Mouse (Mus musculus) forebrain, embryonic 11.5 days (tissue): ENCODE data around the gene Smim23. TPM values are rescaled to one million over a fixed set of nuclear protein-coding genes. Genes with fewer than 3 reads are reported as not detected.

Experiments used
- ATAC-seq: fragments of 200-750 bp; cut with Nextera tagmentation; replicated peaks from 2 replicates; pipeline ENCODE4 v1.8.0; 2017; ENCODE audit warnings: moderate TSS enrichment; ENCODE audit not compliant: low FRiP score
- DNase-seq: peaks from one replicate; pipeline ENCODE4 v3.0.0-alpha.2; 2017; ENCODE audit warnings: low spot score
- H3K27ac ChIP-seq: fragments of 300-500 bp; sonication (generic); 2 replicates; pipeline ENCODE4 v1.5.1; 2014; ENCODE audit warnings: low read depth, low read length
- H3K27me3 ChIP-seq: fragments of 300-500 bp; sonication (generic); 2 replicates; pipeline ENCODE4 v1.6.1; 2014; ENCODE audit warnings: mild to moderate bottlenecking, low read length, mixed read lengths; ENCODE audit not compliant: control insufficient read depth, insufficient read depth
- H3K36me3 ChIP-seq: fragments of 300-500 bp; sonication (generic); 2 replicates; pipeline ENCODE4 v1.6.1; 2014; ENCODE audit warnings: mild to moderate bottlenecking, low read length, moderate library complexity, mixed read lengths; ENCODE audit not compliant: control insufficient read depth, insufficient read depth
- H3K4me1 ChIP-seq: fragments of 300-500 bp; sonication (generic); replicated peaks from 2 replicates; pipeline ENCODE4 v1.6.1; 2014; ENCODE audit warnings: low read length, mixed read lengths; ENCODE audit not compliant: control insufficient read depth, insufficient read depth
- H3K4me2 ChIP-seq: fragments of 300-500 bp; sonication (generic); 2 replicates; pipeline ENCODE4 v1.6.1; 2014; ENCODE audit warnings: low read depth, mild to moderate bottlenecking, low read length, moderate library complexity, mixed read lengths; ENCODE audit not compliant: severe bottlenecking
- H3K4me3 ChIP-seq: fragments of 300-500 bp; sonication (generic); 2 replicates; pipeline ENCODE4 v1.5.1; 2014; ENCODE audit warnings: low read depth, low read length
- H3K9ac ChIP-seq: fragments of 300-500 bp; sonication (generic); 2 replicates; pipeline ENCODE4 v1.6.1; 2014; ENCODE audit warnings: low read length
- H3K9me3 ChIP-seq: fragments of 300-500 bp; sonication (generic); 2 replicates; pipeline ENCODE4 v1.6.1; 2016; ENCODE audit warnings: low read length, mixed read lengths; ENCODE audit not compliant: control insufficient read depth
- WGBS: fragments of 180-500 bp; shearing (Covaris S2); extraction: QIAGEN DNeasy Blood & Tissue Kit; methylation state at CpG from one replicate; pipeline ENCODE4 v1.1.7; 2014; 5-methylcytosine and 5-hydroxymethylcytosine counted together
- polyA plus RNA-seq: library from polyadenylated mRNA; unstranded; fragments of >200 nt; fragmentation: Nextera tagmentation; extraction: Ambion mirVana; gene quantifications from 2 replicates; pipeline ENCODE4 v1.2.1, GENCODE M21; 2014

Smim23 gene
- not detected in 2 replicates for polyA plus RNA-seq

GRCm38 (mm10) chr11:32824505-32824904, at the start of gene Smim23:
Smim23 (minus strand) TSS chr11:32824605.
- H3K9ac ChIP-seq: no peak within 1 kb of the TSS
- no peaks in the 10 kb centered on the region for H3K4me1 ChIP-seq
- no peak within 1 kb of the TSS for H3K4me2 ChIP-seq
- H3K4me3 ChIP-seq: no peak within 1 kb of the TSS
- no peaks in the 10 kb centered on the region for H3K9me3 ChIP-seq
- DNase-seq: no peak
- H3K27ac ChIP-seq: no peak within 1 kb of the TSS
- H3K27me3 ChIP-seq: no peaks in the 10 kb centered on the region
- H3K36me3 ChIP-seq: no peaks in the 10 kb centered on the region
- ATAC-seq: no peak
- 82% methylated on average over 1 of the region's 1 CpGs for WGBS

GRCm38 (mm10) chr11:32868619-32869383, 44.4 kb upstream of the Smim23 start:
- WGBS: 87% methylated on average over 10 of the region's 10 CpGs
- Histone ChIP-seq H3K4me1 (no peaks in the 10 kb centered on the region), H3K9ac (no peak overlapping the region), H3K9me3 (no peaks in the 10 kb centered on the region), H3K36me3 (no peaks in the 10 kb centered on the region), H3K4me3 (no peak overlapping the region), H3K27ac (no peak overlapping the region), H3K27me3 (no peaks in the 10 kb centered on the region), H3K4me2 (no peak overlapping the region)
- peak; percentile 39 for DNase-seq
- no peak for ATAC-seq

GRCm38 (mm10) chr11:32864615-32865014, 40.2 kb upstream of the Smim23 start:
- DNase-seq: peak; percentile 7
- WGBS: 93% methylated on average over 5 of the region's 5 CpGs

GRCm38 (mm10) chr11:32857418-32857879, 33.0 kb upstream of the Smim23 start:
- DNase-seq (peak; percentile 61), ATAC-seq (no peak)
- H3K36me3 ChIP-seq: no peaks in the 10 kb centered on the region
- H3K4me3 ChIP-seq: no peak overlapping the region
- H3K9me3 ChIP-seq: no peaks in the 10 kb centered on the region
- H3K9ac ChIP-seq: no peak overlapping the region
- no peaks in the 10 kb centered on the region; the same call in 1 of the 2 replicates for H3K4me1 ChIP-seq
- WGBS: 63% methylated on average over 8 of the region's 8 CpGs
- H3K27ac ChIP-seq: no peak overlapping the region
- H3K27me3 ChIP-seq: no peaks in the 10 kb centered on the region
- H3K4me2 ChIP-seq: no peak overlapping the region

More at GRCm38 (mm10) chr11:32864615-32865014, 40.2 kb upstream of the Smim23 start:
- Histone ChIP-seq H3K36me3 (no peaks in the 10 kb centered on the region), H3K27me3 (no peaks in the 10 kb centered on the region), H3K9me3 (no peaks in the 10 kb centered on the region), H3K4me3 (no peak overlapping the region), H3K9ac (no peak overlapping the region), H3K4me1 (no peaks in the 10 kb centered on the region), H3K4me2 (no peak overlapping the region), H3K27ac (no peak overlapping the region)
- no peak for ATAC-seq

GRCm38 (mm10) chr11:32846682-32847222, 22.3 kb upstream of the Smim23 start:
- no peak overlapping the region for H3K4me2 ChIP-seq
- H3K9ac ChIP-seq: no peak overlapping the region
- no peak overlapping the region for H3K27ac ChIP-seq
- H3K9me3 ChIP-seq: no peaks in the 10 kb centered on the region
- DNase-seq (no peak), ATAC-seq (no peak)
- 82% methylated on average over 20 of the region's 20 CpGs for WGBS
- no peaks in the 10 kb centered on the region for H3K4me1 ChIP-seq
- no peak overlapping the region for H3K4me3 ChIP-seq
- no peaks in the 10 kb centered on the region for H3K36me3 ChIP-seq
- H3K27me3 ChIP-seq: no peaks in the 10 kb centered on the region

GRCm38 (mm10) chr11:32841169-32841568, 16.8 kb upstream of the Smim23 start:
- WGBS: 88% methylated on average over 5 of the region's 5 CpGs
- no peak for ATAC-seq

GRCm38 (mm10) chr11:32840256-32840655, 15.9 kb upstream of the Smim23 start:
- no peaks in the 10 kb centered on the region for H3K9me3 ChIP-seq
- H3K9ac ChIP-seq: no peak overlapping the region
- ATAC-seq (no peak), DNase-seq (no peak)
- no peak overlapping the region for H3K27ac ChIP-seq
- H3K27me3 ChIP-seq: no peaks in the 10 kb centered on the region
- H3K36me3 ChIP-seq: no peaks in the 10 kb centered on the region
- 80% methylated on average over 9 of the region's 9 CpGs for WGBS
- no peak overlapping the region for H3K4me3 ChIP-seq
- no peaks in the 10 kb centered on the region for H3K4me1 ChIP-seq
- no peak overlapping the region for H3K4me2 ChIP-seq

More at GRCm38 (mm10) chr11:32841169-32841568, 16.8 kb upstream of the Smim23 start:
- Histone ChIP-seq H3K9me3 (no peaks in the 10 kb centered on the region), H3K27me3 (no peaks in the 10 kb centered on the region), H3K4me2 (no peak overlapping the region), H3K36me3 (no peaks in the 10 kb centered on the region), H3K4me1 (no peaks in the 10 kb centered on the region), H3K4me3 (no peak overlapping the region), H3K27ac (no peak overlapping the region), H3K9ac (no peak overlapping the region)
- DNase-seq: no peak

- Histone ChIP-seq H3K36me3 (no peaks in the 10 kb centered on the region), H3K27me3 (no peaks in the 10 kb centered on the region), H3K4me2 (no peak overlapping the region), H3K4me1 (no peaks in the 10 kb centered on the region), H3K9me3 (no peaks in the 10 kb centered on the region), H3K9ac (no peak overlapping the region), H3K27ac (no peak overlapping the region), H3K4me3 (no peak overlapping the region)
- WGBS: 23% methylated on average over 8 of the region's 8 CpGs
- no peak for DNase-seq
- no peak for ATAC-seq
Observed at GRCm38 (mm10) chr11:32835022-32835421, 10.6 kb upstream of the Smim23 start.
